Mouse (Mus musculus) CH12.LX (cell line): ENCODE data around the gene Bcor. TPM values are rescaled to one million over a fixed set of nuclear protein-coding genes. Genes with fewer than 3 reads are reported as not detected.

ENCODE experiments used
- DNase-seq: peaks from one replicate; pipeline ENCODE4 v3.0.0-alpha.2; 2013; ENCODE audit errors: extremely low read depth
- H3K27ac ChIP-seq: 2 replicates; pipeline ENCODE4 v1.5.1; 2012; ENCODE audit warnings: low read depth, mild to moderate bottlenecking, control low read depth, moderate library complexity; ENCODE audit not compliant: insufficient read depth
- H3K27me3 ChIP-seq: replicated peaks from 2 replicates; pipeline ENCODE3; 2012; ENCODE audit warnings: inconsistent platforms
- H3K36me3 ChIP-seq, 2 experiments: replicated peaks in 1 of 2; 2 replicates each; pipeline versions ENCODE3 to v1.6.1; 2012; ENCODE audit warnings: inconsistent platforms in 1 of 2, low read length in 1 of 2, mild to moderate bottlenecking in 1 of 2, mixed read lengths in 1 of 2, moderate library complexity in 1 of 2; ENCODE audit not compliant: control insufficient read depth in 1 of 2, insufficient read depth in 1 of 2
- H3K4me1 ChIP-seq, 2 experiments: 2 replicates each; pipeline ENCODE4 v1.6.1; 2012; ENCODE audit warnings: inconsistent platforms in 1 of 2, moderate library complexity in 1 of 2; ENCODE audit not compliant: insufficient read depth in 2 of 2, control insufficient read depth in 1 of 2
- H3K4me2 ChIP-seq: 2 replicates; pipeline ENCODE4 v1.6.1; 2012; ENCODE audit warnings: low read depth, mild to moderate bottlenecking, control low read depth; ENCODE audit not compliant: poor library complexity, insufficient read depth, severe bottlenecking
- H3K4me3 ChIP-seq, 3 experiments: fragments of 150-350 bp in 1 of 3; sonication (generic) in 1 of 3; replicated peaks in 1 of 3; 2 replicates each; pipeline versions ENCODE3 to v1.5.1; 2011 to 2012; ENCODE audit warnings: low read depth in 2 of 3, low read length in 2 of 3, mild to moderate bottlenecking in 2 of 3, moderate library complexity in 2 of 3, control low read depth in 1 of 3, improper control_type of control experiment in 1 of 3, inconsistent platforms in 1 of 3, mixed read lengths in 1 of 3; ENCODE audit not compliant: poor library complexity in 1 of 3
- H3K79me2 ChIP-seq: replicated peaks from 2 replicates; pipeline ENCODE4 v1.6.1; 2012; ENCODE audit warnings: mild to moderate bottlenecking, moderate library complexity; ENCODE audit not compliant: control insufficient read depth, poor library complexity, insufficient read depth, severe bottlenecking; ENCODE audit errors: extremely low read depth
- H3K9ac ChIP-seq: 2 replicates; pipeline ENCODE4 v1.6.1; 2012; ENCODE audit warnings: low read depth, mild to moderate bottlenecking, control low read depth, moderate library complexity; ENCODE audit not compliant: insufficient read depth
- H3K9me3 ChIP-seq: replicated peaks from 2 replicates; pipeline ENCODE3; 2012; ENCODE audit warnings: low read length, inconsistent platforms, mixed read lengths
- BHLHE40 ChIP-seq: IDR thresholded peaks from 2 replicates; pipeline ENCODE4 v1.6.1; 2011; ENCODE audit warnings: mild to moderate bottlenecking, low read depth, low read length, improper control_type of control experiment
- CHD2 ChIP-seq: IDR thresholded peaks from 2 replicates; pipeline ENCODE4 v1.6.1; 2011; ENCODE audit warnings: low read length, improper control_type of control experiment
- ELF1 ChIP-seq: IDR thresholded peaks from 2 replicates; pipeline ENCODE4 v1.6.1; 2014; ENCODE audit warnings: low read depth, mild to moderate bottlenecking, inconsistent platforms, low read length, improper control_type of control experiment
- GABPA ChIP-seq: IDR thresholded peaks from 2 replicates; pipeline ENCODE4 v1.6.1; 2012; ENCODE audit warnings: low read depth, low read length, improper control_type of control experiment, inconsistent platforms; ENCODE audit not compliant: insufficient replicate concordance
- JUN ChIP-seq: IDR thresholded peaks from 2 replicates; pipeline ENCODE4 v1.6.1; 2011; ENCODE audit warnings: low read depth, mild to moderate bottlenecking, low read length, improper control_type of control experiment, moderate library complexity; ENCODE audit not compliant: insufficient read depth
- JUND ChIP-seq: conservative IDR thresholded peaks from 2 replicates; pipeline ENCODE4 v1.6.1; 2011; ENCODE audit warnings: low read depth, low read length, improper control_type of control experiment
- KAT2A ChIP-seq: IDR thresholded peaks from 2 replicates; pipeline ENCODE4 v1.6.1; 2012; ENCODE audit warnings: low read length, improper control_type of control experiment, inconsistent platforms; ENCODE audit not compliant: insufficient replicate concordance
- MAFK ChIP-seq: IDR thresholded peaks from 2 replicates; pipeline ENCODE4 v1.6.1; 2011; ENCODE audit warnings: low read length, improper control_type of control experiment; ENCODE audit not compliant: insufficient replicate concordance
- MXI1 ChIP-seq: IDR thresholded peaks from 2 replicates; pipeline ENCODE4 v1.6.1; 2011; ENCODE audit warnings: mild to moderate bottlenecking, low read depth, low read length, improper control_type of control experiment
- NRF1 ChIP-seq: IDR thresholded peaks from 2 replicates; pipeline ENCODE4 v1.6.1; 2014; ENCODE audit warnings: low read depth, mild to moderate bottlenecking, inconsistent platforms, low read length, improper control_type of control experiment, moderate library complexity
- PAX5 ChIP-seq: IDR thresholded peaks from 2 replicates; pipeline ENCODE4 v1.6.1; 2012; ENCODE audit warnings: low read length, inconsistent platforms, mixed read lengths
- TCF12 ChIP-seq: IDR thresholded peaks from 2 replicates; pipeline ENCODE4 v1.6.1; 2014; ENCODE audit warnings: low read depth, mild to moderate bottlenecking, inconsistent platforms, low read length, improper control_type of control experiment
- USF1 ChIP-seq: IDR thresholded peaks from 2 replicates; pipeline ENCODE4 v1.6.1; 2014; ENCODE audit warnings: low read depth, mild to moderate bottlenecking, inconsistent platforms, low read length, improper control_type of control experiment
- USF2 ChIP-seq: conservative IDR thresholded peaks from 2 replicates; pipeline ENCODE4 v1.6.1; 2011; ENCODE audit warnings: low read depth, low read length, improper control_type of control experiment
- ZMIZ1 ChIP-seq: IDR thresholded peaks from 2 replicates; pipeline ENCODE4 v1.6.1; 2012; ENCODE audit warnings: low read depth, mild to moderate bottlenecking, inconsistent platforms, low read length, improper control_type of control experiment
- dilution Hi-C: fragments of 300-500 bp; cut with MboI; formaldehyde crosslinking; loops from 2 replicates; pipeline ENCODE4 v1.14.3; 2020; ENCODE audit warnings: low sequenced_read_pairs; ENCODE audit not compliant: extremely low pct_unique_long_range_greater_than_20kb, extremely low pct_ligation_motif_present
- in situ Hi-C: fragments of 300-500 bp; cut with MboI; formaldehyde crosslinking; loops from 3 replicates; pipeline ENCODE4 v1.14.3; 2019; ENCODE audit warnings: low sequenced_read_pairs, low pct_ligation_motif_present, low pct_unique_long_range_greater_than_20kb, mixed read lengths
- polyA plus RNA-seq: library from polyadenylated mRNA; unstranded; fragments of >175 nt; gene quantifications from 2 replicates; pipeline ENCODE4 v1.2.1, GENCODE M21; 2012; ENCODE audit warnings: low read depth; ENCODE audit not compliant: insufficient read length
- total RNA-seq, 2 experiments: library from RNA; depleted of rRNA; stranded (reverse); fragments of 300-350 nt in 1 of 2; fragments of >200 nt in 1 of 2; gene quantifications; 2 replicates each; pipeline ENCODE4 v1.2.3; 2012 to 2014

Bcor gene
- total and polyA plus RNA-seq, 3 experiments: 14.3 to 41.1 (median 33.8) TPM

GRCm38 (mm10) chrX:12090871-12091404 lies 69.2 kb downstream of the Bcor start:
- Histone ChIP-seq H3K27me3 (no peaks in the 10 kb centered on the region), H3K4me2 (0 out of 2 replicates have a peak overlapping the region, but pooled peaks have one; percentile 11), H3K9me3 (peaks cover 6% of the 10 kb centered on the region), H3K79me2 (peaks cover 19% of the 10 kb centered on the region), H3K4me3 (peak overlapping the region in 2 of 3 experiments; percentile 30 to 50), H3K36me3 (no peaks in the 10 kb centered on the region), H3K4me1 (peaks cover 3 to 5% of the 10 kb centered on the region in 2 experiments; a peak in 2 of 4 replicates), H3K9ac (peak overlapping the region; percentile 48; the same call in 1 of the 2 replicates), H3K27ac (peak overlapping the region; percentile 66)
- TF ChIP-seq JUN: no peak
- peak; percentile 38; the same call in 1 of the 2 replicates for TF ChIP-seq BHLHE40
- TF ChIP-seq ELF1: no peak
- in situ Hi-C loops: no loop called here
- DNase-seq: peak; percentile 10
- dilution Hi-C loops: no loop called here

- no peak for DNase-seq
- Histone ChIP-seq H3K79me2 (peaks cover 25% of the 10 kb centered on the region), H3K9me3 (peaks cover 6% of the 10 kb centered on the region), H3K4me3 (no peak overlapping the region), H3K9ac (no peak overlapping the region), H3K36me3 (no peaks in the 10 kb centered on the region), H3K4me1 (peaks cover 3 to 5% of the 10 kb centered on the region in 2 experiments; a peak in 2 of 4 replicates), H3K4me2 (no peak overlapping the region), H3K27ac (peak overlapping the region; percentile 66), H3K27me3 (no peaks in the 10 kb centered on the region)
- dilution Hi-C loops (no loop called here), in situ Hi-C loops (no loop called here)
- TF ChIP-seq TCF12 (no peak), CHD2 (no peak), PAX5 (no peak), USF2 (no peak), USF1 (no peak), BHLHE40 (no peak), NRF1 (no peak), JUND (no peak), KAT2A (no peak), MAFK (no peak), GABPA (no peak), ZMIZ1 (no peak), MXI1 (no peak)
Measured at GRCm38 (mm10) chrX:12090151-12090870, 69.8 kb downstream of the Bcor start.
